Mouse (Mus musculus): ENCODE measurements around the gene Mettl24.
"Not testable (repeated sequence)": the region's sequence is repeated elsewhere in the genome, so short reads cannot be mapped to it uniquely, and the experiment has no call there.

Gene Mettl24

DNA sequence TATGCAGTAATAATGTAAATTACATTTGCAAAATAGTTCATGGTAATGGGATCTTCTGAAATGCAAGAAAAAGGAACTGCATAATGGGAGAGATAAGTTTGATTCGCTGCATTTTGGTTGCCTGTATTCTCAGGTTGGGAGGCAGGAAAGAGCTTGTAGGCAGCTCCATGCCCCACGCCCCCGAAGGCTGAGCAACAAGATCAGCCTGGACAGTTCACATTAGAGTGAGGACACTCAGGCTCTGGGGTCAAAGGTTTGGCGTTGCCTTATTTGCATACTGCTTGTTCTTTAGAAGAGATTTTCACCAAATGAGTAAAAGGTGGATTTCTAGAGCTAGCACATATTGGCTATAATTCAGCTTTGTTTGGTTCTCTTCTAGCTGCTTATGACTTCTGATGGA lies 123.1 kb downstream of the Mettl24 start:
- DNase-seq (ENCODE audit: low read depth, low spot score) = no peak

DNA sequence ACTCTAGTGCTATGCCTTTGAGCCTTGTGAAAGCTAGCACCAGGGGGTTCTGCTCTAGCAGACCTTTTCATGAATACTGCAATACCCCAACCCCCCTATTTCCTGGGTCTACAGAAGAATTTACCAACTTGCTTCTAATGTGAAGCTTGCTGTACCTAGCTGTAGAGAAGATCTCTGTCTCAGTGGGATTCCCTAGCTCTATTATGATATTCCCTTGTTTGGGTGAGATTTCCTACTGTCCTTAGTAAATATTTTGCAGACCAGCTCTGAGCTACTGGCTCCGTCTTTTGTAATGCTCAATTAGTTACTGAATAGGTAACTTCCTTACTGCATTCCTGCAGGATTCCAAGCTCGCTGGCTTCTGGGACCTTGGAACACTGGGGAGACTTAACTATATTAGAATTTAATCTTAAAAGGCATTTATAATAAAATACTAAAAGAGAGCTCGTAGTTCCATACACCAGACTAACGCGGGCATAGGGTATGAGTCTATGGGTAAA lies 126.4 kb downstream of the Mettl24 start:
- DNase-seq (ENCODE audit: low read depth, low spot score) = not testable (repeated sequence)

DNA sequence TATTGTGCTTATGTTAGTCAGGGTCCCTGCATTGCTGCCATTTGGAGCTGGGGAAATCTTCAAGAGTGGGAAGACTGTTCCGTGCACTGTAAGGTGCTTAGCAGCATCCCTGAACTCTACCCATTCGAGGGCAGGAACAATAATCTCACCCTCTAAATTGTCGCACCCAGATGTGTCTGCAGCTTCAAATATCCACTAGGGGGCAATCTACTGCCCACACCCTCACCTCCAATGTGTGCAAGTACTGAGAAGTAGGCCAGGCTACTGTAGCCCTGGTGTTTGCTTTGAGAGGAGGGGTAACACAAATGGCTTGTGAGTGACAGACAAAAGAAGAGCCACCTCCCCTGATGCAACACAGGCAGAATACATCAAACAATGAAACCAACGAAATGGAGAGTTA lies 130.5 kb downstream of the Mettl24 start:
- peak; percentile 15 for DNase-seq (ENCODE audit: low read depth, low spot score)

DNA sequence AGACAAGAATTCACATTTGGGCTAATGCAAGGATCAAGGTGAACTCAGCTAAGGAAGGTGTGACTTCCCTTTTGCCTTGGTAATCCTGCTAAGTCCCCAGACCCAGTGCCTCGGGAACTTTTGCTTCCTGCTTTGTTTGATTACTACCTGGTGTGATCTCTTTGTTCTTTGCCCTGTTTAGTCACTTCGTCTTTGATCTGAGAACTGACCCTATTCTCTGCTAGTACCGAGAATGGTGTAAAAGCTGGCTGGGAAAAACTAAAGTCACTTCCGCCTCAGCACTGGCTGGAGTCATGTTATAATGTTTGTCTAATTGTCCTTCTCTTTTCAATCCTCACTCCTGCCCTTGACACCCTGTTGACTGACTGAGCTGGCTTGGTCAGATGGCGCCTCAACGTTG lies 133.4 kb downstream of the Mettl24 start:
- DNase-seq (ENCODE audit: low read depth, low spot score) = no peak

DNA sequence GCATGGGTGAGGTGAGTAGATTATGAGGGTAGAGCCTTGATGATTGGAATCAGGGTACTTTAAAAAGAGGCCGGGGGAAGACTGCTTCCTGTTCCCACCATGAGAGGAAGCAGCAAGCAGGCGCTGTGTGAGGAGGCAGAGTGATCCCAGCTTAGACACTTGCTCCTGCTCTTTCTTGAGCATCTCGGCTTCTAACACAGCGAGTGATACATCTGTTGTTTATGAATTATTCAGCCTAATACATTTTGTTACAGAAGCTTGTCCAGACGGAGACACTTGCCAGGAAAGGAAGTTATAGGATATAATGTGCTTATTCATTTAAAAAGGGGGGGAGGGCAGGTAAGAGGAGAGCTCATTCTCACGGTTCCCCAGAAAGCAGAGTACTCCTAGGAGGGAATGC lies 142.9 kb downstream of the Mettl24 start:
- DNase-seq (ENCODE audit: low read depth, low spot score) = no peak

DNA sequence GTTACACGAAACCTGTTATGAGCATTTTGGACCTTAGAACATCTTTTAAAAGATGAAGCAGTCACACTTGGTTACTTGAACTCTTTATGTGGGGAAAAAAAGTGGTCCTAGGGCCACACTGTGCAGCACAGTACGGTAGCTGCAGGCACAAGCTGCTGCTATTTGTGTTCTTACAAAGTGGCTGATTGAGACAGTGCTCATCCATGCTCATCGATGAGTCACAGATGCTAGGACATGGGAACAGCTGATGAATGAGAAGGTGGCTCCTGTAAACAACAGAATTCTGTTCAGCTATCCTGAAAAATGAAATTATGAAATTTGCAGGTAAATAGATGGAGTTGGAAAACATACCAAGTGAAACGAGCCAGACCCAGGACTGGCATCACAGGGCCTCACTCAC lies 144.6 kb downstream of the Mettl24 start:
- DNase-seq (ENCODE audit: low read depth, low spot score) = no peak

DNA sequence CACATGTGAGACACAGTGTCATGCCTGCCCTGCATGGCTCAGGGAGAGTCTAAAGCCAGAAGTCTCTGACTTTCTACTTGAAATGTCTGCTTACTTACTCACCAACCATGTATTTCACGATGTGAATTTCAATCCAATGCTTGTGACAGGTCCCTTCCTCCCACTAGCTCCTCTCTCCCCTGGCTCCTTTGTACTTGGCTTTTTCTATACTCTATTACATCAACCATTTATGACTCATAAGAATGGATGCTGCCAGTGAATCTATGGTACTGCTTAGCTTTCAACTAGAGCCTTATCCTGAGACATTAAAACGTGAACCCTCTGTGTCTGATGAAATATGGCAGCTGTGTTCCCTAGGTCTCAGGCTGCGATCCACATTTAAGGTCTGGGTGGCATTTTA lies 147.2 kb downstream of the Mettl24 start:
- DNase-seq (ENCODE audit: low read depth, low spot score) = no peak

DNA sequence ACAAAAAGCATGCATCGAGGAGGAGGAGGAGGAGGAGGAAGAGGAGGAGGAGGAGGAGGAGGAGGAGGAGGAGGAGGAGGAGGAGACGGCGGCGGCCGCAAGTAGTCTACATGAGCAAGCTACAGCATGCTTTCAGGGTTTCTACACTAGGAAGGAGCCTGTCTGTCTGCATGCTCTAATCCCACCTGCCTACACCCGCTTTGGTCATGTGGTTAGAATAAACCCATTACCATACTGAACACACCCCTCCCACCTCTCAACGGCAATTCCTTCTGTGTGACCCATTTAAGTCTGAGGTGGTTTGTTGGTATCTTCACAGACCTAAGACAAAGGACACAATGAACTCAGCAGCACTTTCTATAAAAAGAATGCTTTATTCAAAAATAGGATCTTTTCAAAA lies 148.2 kb downstream of the Mettl24 start:
- DNase-seq (ENCODE audit: low read depth, low spot score) = no peak

DNA sequence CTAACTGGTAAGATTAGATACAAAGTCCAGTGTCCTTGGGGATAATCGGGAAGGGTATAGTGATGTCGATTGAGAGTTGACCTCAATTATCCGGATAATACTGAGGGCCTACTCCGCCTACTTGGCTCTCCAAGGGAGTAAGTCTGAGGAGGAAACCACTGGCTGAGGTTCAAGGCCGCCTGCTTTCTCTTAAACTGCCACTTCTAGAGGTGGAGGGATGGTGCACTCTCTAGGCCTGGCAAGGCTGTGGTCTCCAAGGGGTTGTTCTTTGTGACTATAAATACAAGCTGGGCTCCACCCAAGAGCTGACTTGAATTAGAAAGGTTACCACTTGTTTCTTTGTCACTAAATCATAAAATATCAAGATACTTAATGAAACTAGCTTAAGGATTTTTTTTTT lies 157.0 kb downstream of the Mettl24 start:
- DNase-seq (ENCODE audit: low read depth, low spot score) = no peak

DNA sequence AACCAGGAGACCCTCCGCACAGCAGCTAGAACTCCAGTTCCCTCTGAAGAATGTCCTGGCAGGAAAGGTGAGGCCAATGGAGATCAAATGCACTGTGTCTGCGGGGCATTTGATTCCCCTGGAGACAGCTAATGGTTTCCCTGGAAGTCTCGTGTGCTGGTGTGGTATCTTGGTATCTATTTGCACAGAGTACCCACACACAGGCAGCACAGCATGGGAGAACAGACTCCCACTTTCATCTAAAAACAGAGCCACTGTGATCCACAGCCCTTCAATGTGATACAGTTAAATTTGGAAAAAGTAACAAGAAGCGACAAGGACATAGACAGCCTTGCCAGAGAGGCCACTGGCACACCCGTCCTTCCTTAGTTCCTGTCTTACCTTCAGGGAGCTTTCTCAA lies 160.8 kb downstream of the Mettl24 start:
- DNase-seq (ENCODE audit: low read depth, low spot score) = no peak

DNA sequence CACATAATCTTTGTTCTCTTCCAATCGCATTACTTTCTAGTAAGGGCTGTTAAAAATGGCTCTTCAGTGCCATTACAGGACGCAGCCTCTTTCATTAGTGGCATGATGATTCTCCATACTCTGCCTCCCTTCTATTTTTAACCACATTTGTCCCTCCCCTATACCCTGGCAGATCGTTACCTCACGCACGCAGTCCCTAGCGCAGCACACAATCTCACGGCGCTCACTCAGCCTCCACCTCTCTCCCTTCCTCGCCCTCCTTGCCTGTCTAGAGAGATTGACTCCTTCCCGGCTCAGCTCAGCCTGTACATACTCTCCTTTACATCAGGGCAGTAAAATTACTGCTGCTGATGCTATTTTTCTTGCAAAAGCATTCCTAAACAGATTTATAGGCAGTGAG lies 161.5 kb downstream of the Mettl24 start:
- DNase-seq (ENCODE audit: low read depth, low spot score) = no peak

DNA sequence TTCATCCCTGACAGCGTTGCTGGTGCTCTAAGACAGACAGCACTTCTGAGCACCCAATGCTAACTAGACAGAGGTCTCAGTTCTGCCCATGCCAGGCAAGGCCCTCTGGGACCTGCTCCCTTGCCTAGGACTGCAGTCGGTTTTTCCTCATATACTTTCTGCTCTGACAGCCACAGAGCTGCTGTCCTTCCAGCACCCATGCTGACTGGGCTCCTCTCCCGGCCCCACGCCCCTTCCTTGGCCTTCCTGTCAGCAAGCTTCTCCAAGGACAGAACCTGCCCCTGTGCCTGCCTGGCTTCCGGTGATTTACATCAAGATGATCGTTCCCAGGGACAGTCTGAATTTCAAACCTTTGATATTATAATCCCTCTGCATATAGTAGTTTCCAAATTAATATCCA lies 162.5 kb downstream of the Mettl24 start:
- no peak for DNase-seq (ENCODE audit: low read depth, low spot score)

DNA sequence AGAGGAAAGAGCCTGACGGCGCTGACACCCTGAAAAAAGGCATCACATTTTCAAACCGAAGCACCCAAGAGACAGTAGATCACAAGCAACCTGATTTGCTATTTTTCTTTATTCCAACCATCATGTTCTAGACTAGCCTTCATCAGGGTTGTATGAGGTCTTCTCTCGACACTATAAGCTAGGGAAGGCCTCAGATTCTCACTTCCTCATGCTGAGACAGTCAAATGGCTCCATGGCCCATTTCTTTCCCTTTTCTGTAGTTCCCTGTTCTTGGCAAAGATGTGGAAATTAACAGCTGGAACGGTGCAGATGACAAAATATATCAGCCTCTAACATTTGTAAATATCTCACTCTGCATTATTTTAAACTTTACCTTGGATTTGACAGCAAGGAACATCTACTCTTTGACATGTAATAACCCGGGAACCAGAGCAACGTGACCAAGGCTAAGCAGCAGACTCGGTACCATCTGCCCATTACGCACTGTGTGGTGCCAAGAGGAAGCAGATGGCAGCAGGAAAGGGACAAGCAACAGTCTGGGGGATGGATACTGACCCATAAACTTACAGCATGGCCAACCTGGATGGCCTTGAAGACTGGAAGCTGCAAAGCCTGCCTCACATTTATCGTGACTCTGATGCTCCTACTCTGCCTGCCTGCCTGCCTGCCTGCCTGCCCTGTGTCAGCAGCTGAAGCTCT lies 164.2 kb downstream of the Mettl24 start:
- no peak for DNase-seq (ENCODE audit: low read depth, low spot score)

DNA sequence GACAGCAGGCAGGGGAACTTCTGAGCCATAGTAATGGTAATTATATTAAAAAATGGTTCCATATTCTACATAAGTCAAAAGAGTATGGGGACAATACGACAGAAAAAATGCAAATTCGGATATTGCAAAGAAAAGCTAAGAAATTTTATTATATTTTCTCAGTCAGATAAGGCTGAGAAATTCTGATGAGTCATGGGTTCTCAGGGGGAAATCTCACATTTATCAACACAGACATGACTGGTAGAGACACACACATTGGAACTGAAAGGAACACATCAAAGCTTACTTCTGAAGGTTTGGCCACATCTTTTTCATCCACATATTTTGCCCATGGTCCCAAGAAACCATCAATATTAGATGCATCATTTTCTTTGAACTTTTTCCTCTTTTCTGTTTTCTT lies 167.6 kb downstream of the Mettl24 start:
- no peak for DNase-seq (ENCODE audit: low read depth, low spot score)

DNA sequence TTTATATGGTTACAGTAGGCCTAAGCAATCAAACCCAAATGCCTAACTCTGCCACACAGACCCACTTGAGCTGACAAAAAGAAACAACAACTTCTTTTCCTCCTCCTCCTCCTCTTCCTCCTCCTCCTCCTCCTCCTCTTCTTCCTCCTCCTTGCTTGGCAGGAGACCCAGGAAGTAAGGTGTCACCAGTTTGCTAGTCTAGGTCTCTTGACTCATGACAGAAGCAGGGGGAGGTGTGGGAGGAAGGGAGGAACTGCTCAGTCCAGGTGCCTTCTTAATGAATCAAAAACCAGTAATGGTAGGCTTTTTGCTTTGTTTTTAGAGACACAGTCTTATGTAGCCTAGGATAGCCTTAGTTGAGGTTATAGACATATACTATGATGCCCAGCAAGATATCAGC lies 168.1 kb downstream of the Mettl24 start:
- DNase-seq (ENCODE audit: low read depth, low spot score) = no peak

DNA sequence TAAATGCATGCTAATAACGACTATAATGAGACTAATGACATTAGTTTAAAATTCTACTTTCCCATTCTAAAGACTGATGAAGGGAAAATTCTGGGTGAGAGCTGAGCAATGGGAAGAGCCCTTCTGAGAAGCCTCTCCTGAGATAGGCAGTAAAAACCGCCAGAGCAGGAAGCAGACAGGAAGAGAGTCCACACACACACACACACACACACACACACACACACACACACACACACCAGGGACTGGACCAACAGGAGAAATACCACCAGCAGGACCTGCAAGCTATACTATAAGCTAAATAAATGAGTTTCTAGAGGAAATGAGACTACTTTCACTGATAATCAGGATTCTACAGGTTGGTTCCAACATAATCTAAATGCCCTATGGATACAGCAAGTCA lies 172.5 kb downstream of the Mettl24 start:
- no peak for DNase-seq (ENCODE audit: low read depth, low spot score)

DNA sequence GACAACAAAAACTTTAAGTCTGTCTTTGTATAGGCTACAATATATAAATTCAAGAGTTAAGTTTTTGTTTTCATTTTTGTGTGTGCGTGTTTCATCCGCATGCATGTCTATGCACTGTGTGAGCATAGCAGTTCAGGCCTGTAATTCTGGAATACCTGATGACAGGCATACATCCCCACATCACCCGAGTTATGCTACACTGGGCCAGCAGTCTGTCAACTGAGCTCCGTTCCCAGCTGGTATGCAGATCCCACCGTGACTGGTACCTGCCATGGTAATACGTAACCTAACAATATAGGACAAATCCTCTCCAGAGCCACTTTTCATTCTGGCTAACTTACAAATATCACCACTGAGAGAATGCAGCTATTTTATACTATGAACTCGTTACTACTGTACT lies 173.6 kb downstream of the Mettl24 start:
- DNase-seq (ENCODE audit: low read depth, low spot score) = no peak

DNA sequence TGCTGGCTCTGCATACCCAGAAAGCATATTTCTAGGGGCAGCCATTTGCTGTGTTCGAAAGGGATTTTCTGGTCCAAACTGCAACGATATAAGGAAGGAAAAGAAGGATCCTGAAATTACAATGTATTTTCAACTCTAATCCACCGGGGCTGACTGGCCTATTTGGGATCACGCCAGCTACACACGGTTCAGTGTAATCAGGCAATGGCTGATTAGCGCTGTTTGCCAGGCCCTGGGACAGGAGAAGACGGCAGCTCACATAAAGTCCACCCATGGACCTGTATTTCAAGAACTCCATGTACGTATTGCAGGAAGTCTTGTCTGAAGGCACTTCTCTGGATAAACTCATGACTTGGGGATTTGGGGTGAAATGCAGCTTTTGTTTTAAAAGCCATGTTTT lies 174.5 kb downstream of the Mettl24 start:
- DNase-seq (ENCODE audit: low read depth, low spot score) = no peak
